Mouse (Mus musculus) brain, embryonic 14.5 days (tissue): ENCODE measurements around the gene Ptgfrn.

ENCODE experiments used
- CTCF ChIP-seq: fragments of 200-500 bp; IDR thresholded peaks from 2 replicates; pipeline ENCODE4 v1.5.1; 2012; ENCODE audit warnings: inconsistent platforms, mild to moderate bottlenecking, moderate library complexity, borderline replicate concordance; ENCODE audit not compliant: insufficient read depth, insufficient read length; ENCODE audit errors: extremely low read depth
- POLR2A ChIP-seq: fragments of 200-500 bp; IDR thresholded peaks from 2 replicates; pipeline ENCODE4 v1.6.1; 2012; ENCODE audit warnings: mild to moderate bottlenecking, inconsistent platforms, borderline replicate concordance; ENCODE audit not compliant: poor library complexity, insufficient read depth, insufficient read length, severe bottlenecking; ENCODE audit errors: extremely low read depth

DNA sequence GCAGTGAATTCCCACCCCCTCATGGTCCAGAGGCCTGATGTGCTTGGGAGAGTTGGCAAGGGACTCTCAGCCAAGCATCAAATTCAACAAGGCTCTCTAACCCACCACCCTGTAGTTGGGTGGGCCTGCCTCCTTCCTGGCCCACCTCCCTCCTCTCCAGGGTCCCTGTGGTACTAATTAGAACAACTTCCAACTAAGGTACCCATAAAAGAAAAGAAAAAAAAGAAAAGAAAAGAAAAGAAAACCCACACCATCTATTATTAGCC is 693 bp upstream of the Ptgfrn start:
- TF ChIP-seq POLR2A (no peak), CTCF (no peak)
